Mouse (Mus musculus): ENCODE results near the gene Lama1.

DNA sequence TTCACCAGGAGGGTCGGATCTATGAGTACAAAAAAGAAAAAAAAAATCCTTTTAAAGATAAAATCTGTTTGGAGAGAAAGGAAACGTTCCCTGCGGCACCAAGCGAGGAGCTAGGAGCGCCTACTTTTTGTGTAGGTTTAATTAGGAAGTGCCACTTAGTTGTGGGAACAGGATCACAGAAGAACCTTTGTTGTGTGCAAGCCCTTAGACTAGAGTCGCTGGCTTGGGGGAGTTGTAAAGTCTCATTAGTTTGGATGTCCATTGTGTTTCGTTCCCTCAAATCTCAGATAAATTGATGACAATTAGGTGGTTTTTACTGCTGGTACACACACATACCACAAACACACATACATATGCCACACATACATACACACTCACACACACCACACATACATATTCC, 25.0 kb downstream of the Lama1 start:
- no peak for TF ChIP-seq CTCF (conservative IDR thresholded peaks at IDR 0.05; ENCODE audit: low read length)
- no peak for TF ChIP-seq NANOG (IDR thresholded peaks at IDR 0.05; ENCODE audit: borderline replicate concordance, low read length)
- no peak for TF ChIP-seq POU5F1 (IDR thresholded peaks at IDR 0.05; ENCODE audit: borderline replicate concordance, low read length)
